Comparison of ENCODE assay signal across 19 mouse cellular contexts in the genomic region with DNA sequence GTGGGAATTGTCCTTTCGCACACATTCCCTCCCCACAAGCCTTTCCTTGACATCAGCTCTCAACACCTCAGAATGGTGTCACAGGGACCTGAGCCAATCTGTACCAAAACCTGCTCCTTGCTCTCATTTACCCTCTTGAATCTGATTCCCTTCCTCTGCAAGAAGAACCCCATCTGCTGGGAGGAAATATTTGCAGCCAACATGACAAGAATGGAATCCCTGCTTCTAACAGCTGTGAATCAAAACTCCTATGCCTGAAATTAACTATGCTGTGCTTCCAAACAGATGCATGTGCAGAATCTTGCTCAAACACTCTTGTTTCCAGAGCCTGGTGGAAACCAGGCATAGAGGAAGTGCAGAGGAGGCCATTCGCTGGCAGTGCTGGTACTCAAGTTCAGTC.
DNase-seq lines count a peak whose midpoint lies in the region; ATAC-seq lines count a peak whose summit lies in the region.
"Had no signal": no experiment of that assay in that cellular context is flagged by ENCODE, and none has a peak within 500 bp of the region (broad histone marks: within the 10 kb centered on the region; RNA-seq: fewer than 3 reads in every experiment).

No protein-coding gene starts in this region.

- no peak overlapping the region for H3K27ac ChIP-seq in heart, embryonic 11.5 days (ENCODE audit: low read depth, low read length)
- H3K27ac ChIP-seq: embryonic facial prominence, embryonic 12.5 days; forebrain, embryonic 12.5 days; heart, embryonic 13.5 days; hindbrain, embryonic 10.5 days; kidney, embryonic 15.5 days had no signal

- H3K36me3 ChIP-seq in heart, embryonic 11.5 days (ENCODE audit: control insufficient read depth, insufficient read depth, low read length), result no peaks in the 10 kb centered on the region
- H3K36me3 ChIP-seq: embryonic facial prominence, embryonic 12.5 days; forebrain, embryonic 12.5 days; heart, embryonic 13.5 days; hindbrain, embryonic 10.5 days; kidney, embryonic 15.5 days had no signal

- 74% methylated on average over 2 of the region's 2 CpGs for whole genome bisulfite sequencing in heart, embryonic 11.5 days (ENCODE audit: insufficient replicate concordance)

- no peak overlapping the region for H3K9ac ChIP-seq in heart, embryonic 11.5 days (ENCODE audit: low read depth, low read length)
- H3K9ac ChIP-seq: embryonic facial prominence, embryonic 12.5 days; forebrain, embryonic 12.5 days; heart, embryonic 13.5 days; kidney, embryonic 15.5 days had no signal

- H3K4me1 ChIP-seq in heart, embryonic 11.5 days (ENCODE audit: control insufficient read depth, insufficient read depth, low read length), result no peaks in the 10 kb centered on the region
- H3K4me1 ChIP-seq: embryonic facial prominence, embryonic 12.5 days; forebrain, embryonic 12.5 days; heart, embryonic 13.5 days; hindbrain, embryonic 10.5 days; kidney, embryonic 15.5 days had no signal

- no peak for ATAC-seq in heart, embryonic 11.5 days (replicated peaks; ENCODE audit: insufficient number of reproducible peaks, low FRiP score, low TSS enrichment)
- ATAC-seq: activated CD4-positive, CD25-positive, alpha-beta regulatory T cell, adult 4 months; midbrain, embryonic 16.5 days had no signal

- no peak overlapping the region for H3K4me3 ChIP-seq in heart, embryonic 11.5 days (ENCODE audit: low read depth, low read length)
- H3K4me3 ChIP-seq: embryonic facial prominence, embryonic 12.5 days; forebrain, embryonic 12.5 days; heart, embryonic 13.5 days; hindbrain, embryonic 10.5 days; kidney, embryonic 15.5 days had no signal

- DNase-seq in heart, adult 11 months, result peak; percentile 48
- DNase-seq in brain, adult 2 months (ENCODE audit: low read depth, low spot score), result peak; percentile 79
- DNase-seq in frontal cortex, postnatal 36 days (ENCODE audit: low spot score in 2 of 2), result peak; percentile 31 to 60
- peak; percentile 4 to 34 for DNase-seq in left cerebral cortex, adult 8-10 months (ENCODE audit: low spot score in 2 of 2)
- DNase-seq in testis, postnatal 10 days (ENCODE audit: low spot score), result no peak
- no peak for DNase-seq in embryo, embryonic 10 days (ENCODE audit: low spot score)
- no peak for DNase-seq in spleen, adult 18-20 months
- DNase-seq: adrenal gland, postnatal 25 days; cerebellum, postnatal 25 days; gastrocnemius, postnatal 14 days; liver had no signal

- H3K27me3 ChIP-seq in heart, embryonic 11.5 days (ENCODE audit: control insufficient read depth, insufficient read depth, low read length), result no peaks in the 10 kb centered on the region
- H3K27me3 ChIP-seq: embryonic facial prominence, embryonic 12.5 days; forebrain, embryonic 12.5 days; heart, embryonic 13.5 days; kidney, embryonic 15.5 days had no signal

- no peak overlapping the region for H3K4me2 ChIP-seq in heart, embryonic 11.5 days
- H3K4me2 ChIP-seq: embryonic facial prominence, embryonic 12.5 days; forebrain, embryonic 12.5 days; heart, embryonic 13.5 days; kidney, embryonic 15.5 days had no signal

- H3K9me3 ChIP-seq in heart, embryonic 11.5 days (replicated peaks; ENCODE audit: control insufficient read depth, low read length), result no peaks in the 10 kb centered on the region
- H3K9me3 ChIP-seq: embryonic facial prominence, embryonic 12.5 days; forebrain, embryonic 12.5 days; heart, embryonic 13.5 days; hindbrain, embryonic 10.5 days; kidney, embryonic 15.5 days had no signal

Comparison
In these comparisons a context has a peak if more than half of its experiments do, and no peak if none do; other contexts are left out.
1. DNase-seq: peak in heart, adult 11 months (single experiment), brain, adult 2 months (single experiment), frontal cortex, postnatal 36 days (2 of 2) and left cerebral cortex, adult 8-10 months (2 of 2); none in testis, postnatal 10 days (single experiment), embryo, embryonic 10 days (single experiment) and spleen, adult 18-20 months (0 of 2).